Mouse (Mus musculus) E14TG2a.4 (cell line): ENCODE data around the gene Gpr173.

Source experiments
- H3K27me3 ChIP-seq: 2 replicates; pipeline ENCODE4 v1.6.1; 2014; ENCODE audit warnings: low read length, control low read depth; ENCODE audit not compliant: insufficient read depth
- H3K36me3 ChIP-seq: 2 replicates; pipeline ENCODE4 v1.6.1; 2014; ENCODE audit warnings: low read length, control low read depth; ENCODE audit not compliant: insufficient read depth
- H3K4me1 ChIP-seq: replicated peaks from 2 replicates; pipeline ENCODE4 v1.6.1; 2014; ENCODE audit warnings: low read depth, low read length, control low read depth
- H3K4me3 ChIP-seq: replicated peaks from 2 replicates; pipeline ENCODE4 v1.5.1; 2014; ENCODE audit warnings: mild to moderate bottlenecking, low read length
- H3K9me3 ChIP-seq: 2 replicates; pipeline ENCODE4 v1.6.1; 2014; ENCODE audit warnings: low read length, control low read depth
- CTCF ChIP-seq: conservative IDR thresholded peaks from 2 replicates; pipeline ENCODE4 v1.5.1; 2014; ENCODE audit warnings: low read length
- NANOG ChIP-seq: IDR thresholded peaks from 2 replicates; pipeline ENCODE4 v1.6.1; 2014; ENCODE audit warnings: borderline replicate concordance, low read length, mixed read lengths
- POU5F1 ChIP-seq: IDR thresholded peaks from 2 replicates; pipeline ENCODE4 v1.6.1; 2014; ENCODE audit warnings: low read length, borderline replicate concordance

Gene Gpr173

GRCm38 (mm10) chrX:152368397-152369273 is at the start of gene Gpr173:
Gene Gpr173, minus strand, starts transcription at chrX:152368704.
- no peaks in the 10 kb centered on the region for H3K27me3 ChIP-seq
- no peaks in the 10 kb centered on the region for H3K36me3 ChIP-seq
- peak within 1 kb of the TSS; percentile 77 for H3K4me3 ChIP-seq
- TF ChIP-seq POU5F1, result no peak
- no peak for TF ChIP-seq CTCF
- no peak for TF ChIP-seq NANOG
- H3K9me3 ChIP-seq, result no peaks in the 10 kb centered on the region
- H3K4me1 ChIP-seq, result peaks cover 6% of the 10 kb centered on the region

- Histone ChIP-seq H3K36me3 (no peaks in the 10 kb centered on the region), H3K9me3 (no peaks in the 10 kb centered on the region), H3K4me3 (no peak overlapping the region), H3K4me1 (no peaks in the 10 kb centered on the region), H3K27me3 (no peaks in the 10 kb centered on the region)
- TF ChIP-seq POU5F1 (no peak), NANOG (no peak), CTCF (no peak)
Observed at GRCm38 (mm10) chrX:152403251-152403650, 34.7 kb upstream of the Gpr173 start.

- Histone ChIP-seq H3K4me1 (no peaks in the 10 kb centered on the region), H3K36me3 (no peaks in the 10 kb centered on the region), H3K9me3 (no peaks in the 10 kb centered on the region), H3K4me3 (no peak overlapping the region), H3K27me3 (no peaks in the 10 kb centered on the region)
- TF ChIP-seq POU5F1 (no peak), CTCF (no peak), NANOG (no peak)
Observed at GRCm38 (mm10) chrX:152400096-152400495, 31.6 kb upstream of the Gpr173 start.

- TF ChIP-seq CTCF, result no peak
- Histone ChIP-seq H3K27me3 (no peaks in the 10 kb centered on the region), H3K4me3 (peak overlapping the region; percentile 77), H3K9me3 (no peaks in the 10 kb centered on the region), H3K4me1 (peaks cover 6% of the 10 kb centered on the region), H3K36me3 (no peaks in the 10 kb centered on the region)
Observed at GRCm38 (mm10) chrX:152368054-152368396, 479 bp downstream of the Gpr173 start.

GRCm38 (mm10) chrX:152366418-152366817 is 2.1 kb downstream of the Gpr173 start:
- Histone ChIP-seq H3K36me3 (no peaks in the 10 kb centered on the region), H3K4me1 (peaks cover 6% of the 10 kb centered on the region), H3K9me3 (no peaks in the 10 kb centered on the region), H3K27me3 (no peaks in the 10 kb centered on the region), H3K4me3 (no peak overlapping the region)
- TF ChIP-seq CTCF, result no peak
- TF ChIP-seq NANOG, result no peak
- no peak for TF ChIP-seq POU5F1

- no peaks in the 10 kb centered on the region for H3K27me3 ChIP-seq
- no peaks in the 10 kb centered on the region for H3K4me1 ChIP-seq
- no peak overlapping the region for H3K4me3 ChIP-seq
- no peaks in the 10 kb centered on the region for H3K36me3 ChIP-seq
- no peaks in the 10 kb centered on the region for H3K9me3 ChIP-seq
- TF ChIP-seq POU5F1, result no peak
- no peak for TF ChIP-seq CTCF
- TF ChIP-seq NANOG, result no peak
Observed at GRCm38 (mm10) chrX:152352553-152353153, 15.9 kb downstream of the Gpr173 start.

- no peak for TF ChIP-seq CTCF
- TF ChIP-seq NANOG, result no peak
- no peak for TF ChIP-seq POU5F1
- Histone ChIP-seq H3K4me3 (peak overlapping the region; percentile 53; the same call in 1 of the 2 replicates), H3K9me3 (no peaks in the 10 kb centered on the region), H3K4me1 (peaks cover 11% of the 10 kb centered on the region), H3K36me3 (no peaks in the 10 kb centered on the region), H3K27me3 (no peaks in the 10 kb centered on the region)
Observed at GRCm38 (mm10) chrX:152347041-152347440, 21.5 kb downstream of the Gpr173 start.

GRCm38 (mm10) chrX:152346587-152346986 is 21.9 kb downstream of the Gpr173 start:
- H3K4me1 ChIP-seq, result peaks cover 11% of the 10 kb centered on the region
- no peaks in the 10 kb centered on the region for H3K36me3 ChIP-seq
- H3K27me3 ChIP-seq, result no peaks in the 10 kb centered on the region
- H3K4me3 ChIP-seq, result peak overlapping the region; percentile 53
- no peaks in the 10 kb centered on the region for H3K9me3 ChIP-seq
- TF ChIP-seq NANOG, result no peak
- TF ChIP-seq POU5F1, result no peak
- no peak for TF ChIP-seq CTCF

- Histone ChIP-seq H3K9me3 (no peaks in the 10 kb centered on the region), H3K36me3 (peaks cover 30% of the 10 kb centered on the region), H3K27me3 (no peaks in the 10 kb centered on the region), H3K4me3 (peak overlapping the region; percentile 81), H3K4me1 (peaks cover 19% of the 10 kb centered on the region)
- TF ChIP-seq NANOG (no peak), CTCF (no peak), POU5F1 (no peak)
Observed at GRCm38 (mm10) chrX:152342903-152343302, 25.6 kb downstream of the Gpr173 start.
